Mouse (Mus musculus) adrenal gland, adult 8-10 months (tissue): Measurements from ENCODE around the gene Mrvi1. TPM values are rescaled to one million over a fixed set of nuclear protein-coding genes. Genes with fewer than 3 reads are reported as not detected.

Experiments used
- DNase-seq: peaks from one replicate; pipeline ENCODE4 v3.0.0; 2022
- total RNA-seq, 4 experiments: library from RNA; stranded (reverse); gene quantifications; 2 replicates each; pipeline ENCODE4 v1.2.4; 2022

Gene Mrvi1
- total RNA-seq = 10 to 100 TPM; 11.5 to 16.7 (median 13.7) TPM

GRCm38 (mm10) chr7:110982053-110982705 lies at the start of gene Mrvi1:
Gene Mrvi1, minus strand, starts transcription at chr7:110982461.
- DNase-seq = peak; percentile 32

GRCm38 (mm10) chr7:111029046-111029553 lies 46.8 kb upstream of the Mrvi1 start:
- DNase-seq = no peak

- peak; percentile 90 for DNase-seq
These were observed 46.2 kb upstream of the Mrvi1 start, which contains the start of gene Ctr9 for GRCm38 (mm10) chr7:111028281-111029045. Gene Ctr9, plus strand, starts transcription at chr7:111028951.

DNA sequence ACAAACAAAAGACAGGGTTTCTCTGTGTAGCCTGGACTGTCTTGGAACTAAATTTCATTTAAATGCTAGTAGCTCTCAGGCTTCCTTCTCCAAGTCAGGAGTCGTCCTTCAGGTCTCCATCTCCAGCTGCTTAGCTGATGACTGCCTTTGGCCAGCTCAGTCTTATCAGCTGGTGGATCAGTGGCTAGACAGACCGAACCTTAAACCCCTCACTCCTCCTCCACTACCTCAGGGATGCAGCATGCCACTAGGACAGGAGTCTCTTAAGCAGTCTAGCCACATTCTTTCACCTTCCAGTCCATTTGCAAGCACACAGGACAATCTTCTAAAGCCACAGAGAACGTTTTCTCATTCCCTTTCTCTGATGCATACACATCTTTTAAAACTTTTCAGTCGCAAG lies 42.7 kb upstream of the Mrvi1 start:
- no peak for DNase-seq

GRCm38 (mm10) chr7:111024068-111024594 lies 41.9 kb upstream of the Mrvi1 start:
- DNase-seq = no peak

DNA sequence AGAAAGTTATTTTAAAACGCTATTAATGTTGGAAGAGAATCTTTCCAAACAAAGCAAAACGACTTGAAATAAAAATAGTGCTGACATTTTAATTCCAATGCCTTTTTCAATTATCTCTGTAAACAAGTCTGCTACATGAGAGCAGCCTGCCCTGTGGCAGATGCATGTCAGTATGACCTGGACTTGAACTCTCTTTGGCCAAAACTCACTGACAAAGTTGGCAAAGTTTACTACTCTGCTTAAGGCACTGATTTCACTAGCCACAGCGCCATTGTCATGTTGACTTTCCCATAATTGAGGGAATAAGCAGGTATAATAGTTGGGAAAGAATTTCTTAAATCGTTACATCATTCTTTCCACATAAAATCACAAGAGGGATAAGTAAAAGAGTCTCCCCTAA lies 38.6 kb upstream of the Mrvi1 start:
- no peak for DNase-seq

DNA sequence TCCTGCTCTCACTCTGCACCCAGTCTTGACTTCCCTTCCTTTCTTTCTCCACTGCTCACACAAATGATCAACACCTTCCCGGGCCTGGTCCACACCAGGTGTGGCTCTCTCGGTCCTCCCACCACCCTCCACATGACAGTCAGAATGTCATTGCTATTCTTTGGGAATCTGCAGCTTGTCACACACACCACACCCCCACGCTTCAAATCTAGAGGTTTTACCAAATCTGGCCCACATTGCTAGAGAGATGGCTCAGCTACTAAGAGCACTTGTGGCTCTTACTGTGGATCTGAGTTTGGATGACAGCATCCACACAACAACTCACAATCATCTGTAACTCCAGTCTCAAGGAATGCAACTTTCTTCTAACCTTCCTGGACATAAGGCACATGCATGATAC lies 34.7 kb upstream of the Mrvi1 start:
- DNase-seq = no peak

GRCm38 (mm10) chr7:111015731-111016130 lies 33.5 kb upstream of the Mrvi1 start:
- DNase-seq = no peak

GRCm38 (mm10) chr7:111014893-111015292 lies 32.6 kb upstream of the Mrvi1 start:
- DNase-seq = peak; percentile 63

- DNase-seq = no peak
These were observed 31.9 kb upstream of the Mrvi1 start for GRCm38 (mm10) chr7:111014039-111014605.

- no peak for DNase-seq
These were observed 22.0 kb upstream of the Mrvi1 start for GRCm38 (mm10) chr7:111004136-111004840.

- no peak for DNase-seq
These were observed 16.9 kb upstream of the Mrvi1 start for GRCm38 (mm10) chr7:110998887-110999827.

- no peak for DNase-seq
These were observed 8.9 kb upstream of the Mrvi1 start for GRCm38 (mm10) chr7:110991221-110991494.

DNA sequence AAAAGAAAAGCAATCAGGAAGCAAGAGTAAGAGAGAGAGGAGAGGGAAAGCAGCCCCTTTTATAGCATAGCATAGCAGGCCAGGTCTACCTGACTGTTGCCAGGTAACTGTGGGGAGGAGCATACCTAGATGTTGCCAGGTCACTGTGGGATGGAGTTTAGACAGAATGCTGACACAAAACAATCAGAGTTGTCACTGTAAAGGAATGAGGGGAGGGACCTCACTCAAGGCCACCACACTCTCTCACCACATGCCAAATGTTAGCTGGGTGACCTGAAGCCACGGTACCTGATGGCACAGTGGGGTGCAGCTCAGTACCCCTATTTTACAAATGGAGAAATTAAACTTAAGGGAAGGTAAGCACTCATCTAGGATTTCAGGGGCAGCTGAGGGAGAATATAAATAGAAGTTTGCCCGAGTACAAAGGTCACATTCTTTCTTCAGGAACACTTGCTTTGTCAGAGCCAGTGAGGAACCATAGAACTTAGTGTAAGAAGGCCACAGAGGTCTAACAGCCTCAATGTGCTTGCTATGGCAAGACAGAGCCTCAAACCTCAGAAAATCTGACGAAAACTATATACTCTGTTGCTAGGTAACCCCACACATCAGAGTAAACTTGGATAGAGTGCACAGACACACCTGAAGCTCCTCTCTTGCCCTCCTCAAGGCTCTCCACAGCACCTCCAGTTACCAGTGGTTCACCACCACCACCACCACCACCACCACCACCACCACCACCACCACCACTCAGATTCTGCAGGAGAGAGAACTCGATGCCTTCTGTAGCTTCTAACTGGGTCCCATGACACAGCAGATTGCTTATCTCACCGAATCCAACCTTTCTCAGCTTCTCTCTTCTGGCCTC lies 8.3 kb upstream of the Mrvi1 start:
- no peak for DNase-seq

DNA sequence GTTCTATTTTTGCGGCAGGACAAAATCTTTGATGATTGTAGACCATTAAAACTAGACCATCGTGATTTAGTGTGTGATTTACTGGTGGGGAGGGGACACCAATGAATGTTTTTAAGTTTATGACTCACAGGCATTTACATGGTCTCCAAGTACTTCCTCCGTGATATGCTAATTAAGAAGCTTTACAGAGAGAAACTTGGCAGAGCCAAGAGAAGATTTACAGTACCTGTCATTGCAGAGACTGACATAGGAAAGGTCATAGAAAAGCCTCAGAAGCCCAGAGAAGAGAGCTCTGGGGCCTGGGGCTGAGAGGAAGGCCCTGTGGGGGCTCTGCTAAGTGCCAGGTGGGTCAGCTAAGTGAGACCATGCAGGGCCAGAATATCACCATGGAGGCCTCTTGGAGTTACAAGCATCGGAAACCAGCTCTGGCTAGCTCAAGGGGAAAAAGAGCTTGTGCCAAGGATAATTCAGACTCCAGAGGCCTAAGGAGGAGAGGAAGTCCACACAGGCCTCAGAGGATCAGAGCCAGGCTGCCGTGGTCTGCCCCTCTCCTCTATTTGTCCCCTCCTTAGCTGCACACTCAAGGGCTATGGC lies 7.1 kb upstream of the Mrvi1 start:
- no peak for DNase-seq

DNA sequence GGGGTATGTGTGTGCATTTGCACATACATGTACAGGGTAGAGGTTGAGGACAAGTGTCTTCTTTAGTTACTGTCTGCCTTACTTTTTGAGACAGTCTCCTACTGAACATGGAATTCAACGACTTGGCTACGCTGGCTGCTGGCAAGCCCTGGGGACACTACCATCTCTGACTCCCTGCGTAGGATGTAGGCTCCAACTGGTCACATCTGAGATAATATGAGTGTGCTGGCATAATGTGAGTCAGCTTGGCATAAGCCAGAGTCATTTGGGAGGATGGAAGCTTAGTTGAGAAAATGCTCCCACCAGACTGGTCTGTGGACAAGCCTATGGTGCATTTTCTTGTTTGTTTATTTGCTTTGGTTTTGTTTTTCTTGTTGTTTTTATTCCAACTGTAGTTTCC lies 5.8 kb upstream of the Mrvi1 start:
- DNase-seq = no peak

DNA sequence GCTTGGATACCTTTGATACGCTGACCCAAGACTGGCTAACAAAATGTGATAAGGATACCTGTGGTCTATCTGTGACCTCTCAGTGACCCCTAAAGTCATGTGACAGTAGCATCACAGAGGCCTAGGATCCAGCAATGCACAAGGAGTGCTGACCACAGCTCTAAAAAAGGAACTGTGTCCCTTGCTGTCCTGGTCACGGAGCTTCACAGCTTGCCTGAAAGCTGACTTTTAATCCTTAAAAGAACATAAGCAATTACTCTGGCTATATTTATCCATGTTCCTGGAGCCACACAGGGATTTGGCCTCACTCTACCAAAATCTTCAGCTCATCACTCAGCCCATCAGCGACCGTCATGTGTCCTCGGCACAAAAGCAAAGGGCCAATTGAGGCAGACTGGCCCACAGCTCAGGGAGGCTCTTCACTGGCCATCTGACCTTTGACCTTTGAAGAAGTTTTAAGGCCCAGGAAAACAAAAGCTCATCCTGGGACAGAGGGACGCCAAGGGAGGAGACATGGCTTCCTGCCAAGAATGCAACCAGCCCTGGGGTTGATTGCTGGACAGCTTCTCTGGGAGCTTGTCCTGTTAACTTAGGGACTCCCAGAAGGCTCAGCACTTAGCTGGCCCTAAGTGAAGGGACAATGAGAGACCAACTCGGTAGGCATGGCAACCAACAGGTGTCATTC lies 3.5 kb upstream of the Mrvi1 start:
- peak; percentile 19 for DNase-seq

DNA sequence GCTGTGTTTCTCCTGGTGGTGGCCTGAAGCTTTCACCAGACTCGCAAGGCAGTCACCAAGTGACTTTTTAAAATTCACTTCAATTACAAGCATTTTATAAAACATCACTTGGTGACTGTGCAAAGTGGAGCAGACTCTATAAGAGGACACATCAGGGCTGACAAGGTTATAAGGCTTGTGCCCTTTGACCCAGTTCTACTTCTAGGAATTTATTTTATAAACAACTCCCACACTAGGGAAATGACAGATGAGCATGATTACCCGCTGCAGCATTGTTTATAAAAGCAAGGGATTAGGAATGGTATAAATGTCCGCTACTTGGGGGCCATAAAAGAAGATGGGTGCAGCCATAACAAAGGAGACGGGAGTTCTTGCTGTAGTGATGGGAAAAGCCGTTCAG lies 1.4 kb upstream of the Mrvi1 start:
- no peak for DNase-seq

DNA sequence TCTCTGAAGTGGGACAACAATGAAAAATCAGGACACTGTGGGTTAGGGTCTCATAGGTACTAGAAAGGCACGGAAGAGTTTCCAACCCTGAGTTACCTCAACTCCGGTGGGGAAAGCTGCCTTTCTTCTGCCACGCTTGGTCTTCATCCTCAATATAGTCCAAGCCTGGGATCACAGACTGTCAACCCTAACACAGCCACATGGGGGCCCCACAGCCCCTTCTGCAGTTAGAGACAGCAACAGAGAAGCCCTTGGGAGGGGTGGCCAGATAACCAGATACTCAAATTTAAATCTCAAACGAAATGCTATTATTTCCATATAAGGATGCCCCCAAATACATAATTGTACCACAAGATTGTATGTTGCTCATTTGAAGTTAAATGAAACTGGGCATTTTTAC lies 503 bp upstream of the Mrvi1 start:
- DNase-seq = peak; percentile 25

GRCm38 (mm10) chr7:110981036-110981435 lies 1.2 kb downstream of the Mrvi1 start:
- DNase-seq = no peak
